Mouse (Mus musculus): Measurements from ENCODE around the gene Bmp2k.

DNA sequence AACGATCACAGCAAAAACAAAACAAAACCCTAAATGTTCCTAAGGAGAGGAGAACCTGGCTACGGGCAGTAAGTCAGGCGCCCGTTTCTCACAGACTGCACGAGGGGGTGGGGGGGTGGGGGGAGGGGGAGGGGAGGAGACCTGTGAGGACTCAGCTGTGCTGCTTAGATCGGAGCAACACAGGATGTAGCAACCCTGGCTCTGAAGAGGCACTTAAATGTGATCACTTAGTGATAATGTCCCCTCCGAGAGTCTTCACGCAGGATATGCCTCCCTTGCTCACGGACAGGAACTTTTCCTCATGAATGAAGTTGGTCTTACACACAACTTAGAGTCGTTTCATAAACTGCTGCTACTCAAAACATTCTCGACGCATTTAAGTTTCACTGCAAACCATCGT, 97.8 kb downstream of the Bmp2k start:
- TF ChIP-seq CTCF (IDR thresholded peaks at IDR 0.05; ENCODE audit: control insufficient read depth, insufficient read depth, insufficient read length) (no peak), MYOG (IDR thresholded peaks at IDR 0.05; ENCODE audit: control insufficient read depth, extremely low read depth, insufficient read length) (no peak), CEBPB (IDR thresholded peaks at IDR 0.05; ENCODE audit: low read depth) (no peak), MAX (IDR thresholded peaks at IDR 0.05) (no peak)

All from C2C12 (cell line).